Mouse (Mus musculus) CH12F3 (cell line): ENCODE measurements around the gene Arid1b.
"Not testable (repeated sequence)": the region's sequence is repeated elsewhere in the genome, so short reads cannot be mapped to it uniquely, and the experiment has no call there.

Experiments used
- in situ Hi-C: fragments of 300-500 bp; cut with MboI; formaldehyde crosslinking; loops from 2 replicates; pipeline ENCODE4 v1.14.3; 2020; ENCODE audit warnings: low sequenced_read_pairs

Arid1b gene

GRCm38 (mm10) chr17:5108022-5108421 is 113.9 kb downstream of the Arid1b start:
- in situ Hi-C loops, result no loop called here

GRCm38 (mm10) chr17:5108546-5109142 is 114.5 kb downstream of the Arid1b start:
- in situ Hi-C loops, result no loop called here

GRCm38 (mm10) chr17:5109343-5109742 is 115.2 kb downstream of the Arid1b start:
- in situ Hi-C loops, result no loop called here

GRCm38 (mm10) chr17:5110159-5110558 is 116.0 kb downstream of the Arid1b start:
- in situ Hi-C loops, result no loop called here

- in situ Hi-C loops, result not testable (repeated sequence)
These were observed 116.8 kb downstream of the Arid1b start for GRCm38 (mm10) chr17:5110981-5111380.

- in situ Hi-C loops, result no loop called here
These were observed 118.0 kb downstream of the Arid1b start for GRCm38 (mm10) chr17:5112116-5112515.

GRCm38 (mm10) chr17:5115952-5116351 is 121.8 kb downstream of the Arid1b start:
- in situ Hi-C loops, result no loop called here

GRCm38 (mm10) chr17:5116990-5117389 is 122.9 kb downstream of the Arid1b start:
- in situ Hi-C loops, result no loop called here

GRCm38 (mm10) chr17:5118171-5118570 is 124.0 kb downstream of the Arid1b start:
- in situ Hi-C loops, result no loop called here

- in situ Hi-C loops, result no loop called here
These were observed 130.5 kb downstream of the Arid1b start for GRCm38 (mm10) chr17:5124643-5125042.

GRCm38 (mm10) chr17:5125084-5125855 is 131.1 kb downstream of the Arid1b start:
- in situ Hi-C loops, result no loop called here

GRCm38 (mm10) chr17:5125856-5126806 is 132.0 kb downstream of the Arid1b start:
- in situ Hi-C loops, result no loop called here

- in situ Hi-C loops, result no loop called here
These were observed 135.5 kb downstream of the Arid1b start for GRCm38 (mm10) chr17:5129606-5130005.

- in situ Hi-C loops, result no loop called here
These were observed 136.0 kb downstream of the Arid1b start for GRCm38 (mm10) chr17:5130116-5130515.

GRCm38 (mm10) chr17:5131706-5132105 is 137.6 kb downstream of the Arid1b start:
- in situ Hi-C loops, result no loop called here

- in situ Hi-C loops, result no loop called here
These were observed 138.3 kb downstream of the Arid1b start for GRCm38 (mm10) chr17:5132296-5132986.

- in situ Hi-C loops, result no loop called here
These were observed 138.8 kb downstream of the Arid1b start for GRCm38 (mm10) chr17:5132987-5133355.

GRCm38 (mm10) chr17:5133831-5134230 is 139.7 kb downstream of the Arid1b start:
- in situ Hi-C loops, result no loop called here

- in situ Hi-C loops, result no loop called here
These were observed 140.1 kb downstream of the Arid1b start for GRCm38 (mm10) chr17:5134271-5134670.

- in situ Hi-C loops, result no loop called here
These were observed 143.8 kb downstream of the Arid1b start for GRCm38 (mm10) chr17:5137936-5138335.
